Mouse (Mus musculus) megakaryocyte, embryonic 14.5 days (primary cell): ENCODE results near the gene Usp24.

Source experiments
- FLI1 ChIP-seq: IDR thresholded peaks from 2 replicates; pipeline ENCODE4 v1.6.1; 2012; ENCODE audit warnings: low read length, inconsistent platforms, mixed read lengths
- GATA1 ChIP-seq: IDR thresholded peaks from 3 replicates; pipeline ENCODE4 v1.6.1; 2012; ENCODE audit warnings: mixed read lengths, low read length, inconsistent platforms, borderline replicate concordance

GRCm38 (mm10) chr4:106301346-106301745 is 14.7 kb upstream of the Usp24 start:
- no peak for TF ChIP-seq FLI1
- TF ChIP-seq GATA1: no peak
